Mouse (Mus musculus) forebrain, embryonic 12.5 days (tissue): ENCODE measurements at regions not wholly inside any gene's neighbourhood (a gene's known extent, or its start where the extent isn't known, plus 50 kb on each side); places are given as distances from the start of the nearest gene placed in this dataset.

Source experiments
- ATAC-seq: fragments of 200-750 bp; cut with Nextera tagmentation; 2 replicates; pipeline ENCODE4 v1.8.0; 2017; ENCODE audit warnings: moderate TSS enrichment; ENCODE audit not compliant: low FRiP score
- H3K27ac ChIP-seq: fragments of 300-500 bp; sonication (generic); 2 replicates; pipeline ENCODE4 v1.5.1; 2016; ENCODE audit warnings: mild to moderate bottlenecking
- H3K27me3 ChIP-seq: fragments of 300-500 bp; sonication (generic); 2 replicates; pipeline ENCODE4 v1.6.1; 2016; ENCODE audit warnings: mild to moderate bottlenecking
- H3K36me3 ChIP-seq: fragments of 300-500 bp; sonication (generic); replicated peaks from 2 replicates; pipeline ENCODE4 v1.6.1; 2016; ENCODE audit warnings: mild to moderate bottlenecking
- H3K4me1 ChIP-seq: fragments of 300-500 bp; sonication (generic); 2 replicates; pipeline ENCODE4 v1.6.1; 2016
- H3K4me2 ChIP-seq: fragments of 300-500 bp; sonication (generic); 2 replicates; pipeline ENCODE4 v1.6.1; 2016; ENCODE audit warnings: mild to moderate bottlenecking, moderate library complexity
- H3K4me3 ChIP-seq: fragments of 300-500 bp; sonication (generic); replicated peaks from 2 replicates; pipeline ENCODE4 v1.5.1; 2016; ENCODE audit warnings: mild to moderate bottlenecking
- H3K9ac ChIP-seq: fragments of 300-500 bp; sonication (generic); 2 replicates; pipeline ENCODE4 v1.6.1; 2016; ENCODE audit warnings: mild to moderate bottlenecking
- H3K9me3 ChIP-seq: fragments of 300-500 bp; sonication (generic); 2 replicates; pipeline ENCODE4 v1.6.1; 2016
- WGBS: fragments of 180-500 bp; shearing (Covaris S2); methylation state at CpG from one replicate; pipeline ENCODE4 v1.1.7; 2016; 5-methylcytosine and 5-hydroxymethylcytosine counted together

- peaks cover 17% of the 10 kb centered on the region for H3K4me1 ChIP-seq
- H3K27ac ChIP-seq: peak overlapping the region; percentile 77
- no peak overlapping the region for H3K9ac ChIP-seq
- 16% methylated on average over 5 of the region's 5 CpGs for WGBS
- no peak overlapping the region for H3K4me3 ChIP-seq
- ATAC-seq: no peak
- H3K36me3 ChIP-seq: no peaks in the 10 kb centered on the region
- H3K4me2 ChIP-seq: no peak overlapping the region
- 0 out of 2 replicates have a peak, but pooled peaks cover 4% of the 10 kb centered on the region for H3K27me3 ChIP-seq
- H3K9me3 ChIP-seq: no peaks in the 10 kb centered on the region
Observed at GRCm38 (mm10) chr5:133999698-134000097, 99.8 kb upstream of the Castor2 start.

GRCm38 (mm10) chr5:133991994-133992393 is 107.5 kb upstream of the Castor2 start:
- no peaks in the 10 kb centered on the region for H3K9me3 ChIP-seq
- peaks cover 23% of the 10 kb centered on the region for H3K27me3 ChIP-seq
- H3K4me3 ChIP-seq: no peak overlapping the region
- ATAC-seq: no peak
- H3K27ac ChIP-seq: peak overlapping the region; percentile 69
- H3K9ac ChIP-seq: no peak overlapping the region
- H3K4me1 ChIP-seq: peaks cover 11% of the 10 kb centered on the region
- 24% methylated on average over 2 of the region's 2 CpGs for WGBS
- H3K4me2 ChIP-seq: no peak overlapping the region
- H3K36me3 ChIP-seq: no peaks in the 10 kb centered on the region

- peak overlapping the region; percentile 69 for H3K27ac ChIP-seq
- WGBS: 4% methylated on average over 3 of the region's 3 CpGs
- H3K27me3 ChIP-seq: peaks cover 28% of the 10 kb centered on the region
- no peaks in the 10 kb centered on the region for H3K36me3 ChIP-seq
- no peak overlapping the region for H3K9ac ChIP-seq
- H3K4me2 ChIP-seq: no peak overlapping the region
- ATAC-seq: peak; percentile 60
- H3K4me3 ChIP-seq: no peak overlapping the region
- no peaks in the 10 kb centered on the region for H3K9me3 ChIP-seq
- peaks cover 11% of the 10 kb centered on the region for H3K4me1 ChIP-seq
Observed at GRCm38 (mm10) chr5:133991556-133991955, 108.0 kb upstream of the Castor2 start.

GRCm38 (mm10) chr5:133983249-133983966 is 116.1 kb upstream of the Castor2 start:
- H3K36me3 ChIP-seq: no peaks in the 10 kb centered on the region
- no peak overlapping the region for H3K4me3 ChIP-seq
- H3K9ac ChIP-seq: no peak overlapping the region
- peak; percentile 84 for ATAC-seq
- H3K27me3 ChIP-seq: peaks cover 85% of the 10 kb centered on the region
- no peaks in the 10 kb centered on the region for H3K9me3 ChIP-seq
- peaks cover 28% of the 10 kb centered on the region for H3K4me1 ChIP-seq
- H3K27ac ChIP-seq: peak overlapping the region; percentile 67
- H3K4me2 ChIP-seq: peak overlapping the region; percentile 17; the same call in 1 of the 2 replicates
- 1% methylated on average over 15 of the region's 15 CpGs for WGBS

GRCm38 (mm10) chr5:133970421-133970914 is 129.0 kb upstream of the Castor2 start:
- H3K4me2 ChIP-seq: no peak overlapping the region
- WGBS: 82% methylated on average over 12 of the region's 12 CpGs

GRCm38 (mm10) chr5:133963301-133963700 is 136.2 kb upstream of the Castor2 start:
- Histone ChIP-seq H3K4me3 (no peak overlapping the region), H3K9me3 (peaks cover 10% of the 10 kb centered on the region), H3K4me2 (no peak overlapping the region), H3K36me3 (no peaks in the 10 kb centered on the region), H3K9ac (no peak overlapping the region), H3K27me3 (no peaks in the 10 kb centered on the region), H3K27ac (no peak overlapping the region), H3K4me1 (no peaks in the 10 kb centered on the region)
- no peak for ATAC-seq
- 88% methylated on average over 5 of the region's 5 CpGs for WGBS

More at GRCm38 (mm10) chr5:133970421-133970914, 129.0 kb upstream of the Castor2 start:
- Histone ChIP-seq H3K27me3 (peaks cover 8% of the 10 kb centered on the region), H3K36me3 (no peaks in the 10 kb centered on the region), H3K27ac (no peak overlapping the region), H3K4me1 (no peaks in the 10 kb centered on the region), H3K9ac (no peak overlapping the region), H3K9me3 (peaks cover 9% of the 10 kb centered on the region), H3K4me3 (no peak overlapping the region)
- no peak for ATAC-seq

- Histone ChIP-seq H3K9ac (no peak overlapping the region), H3K36me3 (no peaks in the 10 kb centered on the region), H3K9me3 (no peaks in the 10 kb centered on the region), H3K4me2 (no peak overlapping the region), H3K27ac (no peak overlapping the region), H3K4me3 (no peak overlapping the region), H3K27me3 (no peaks in the 10 kb centered on the region), H3K4me1 (peaks cover 15% of the 10 kb centered on the region)
- ATAC-seq: no peak
- WGBS: 77% methylated on average over 3 of the region's 3 CpGs
Observed at GRCm38 (mm10) chr5:133940841-133941240, 158.7 kb upstream of the Castor2 start.

DNA sequence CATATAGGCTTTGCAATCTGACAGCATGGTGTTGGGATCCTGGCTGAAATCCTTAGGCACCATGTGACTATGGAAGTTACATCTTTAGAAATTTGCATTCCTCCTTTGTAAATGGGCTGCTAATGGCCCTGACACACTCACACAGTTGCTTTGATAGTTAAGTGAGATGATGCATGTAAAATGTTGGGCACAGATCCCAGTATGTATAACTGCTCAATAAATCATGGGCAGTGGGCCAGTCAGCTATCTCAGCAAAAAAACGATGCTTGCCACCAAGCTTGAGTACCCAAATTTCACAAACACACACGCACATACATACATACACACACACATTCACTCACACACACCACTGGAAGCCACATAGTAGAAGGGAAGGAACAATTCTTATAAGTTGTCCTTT is 159.5 kb upstream of the Castor2 start:
- no peaks in the 10 kb centered on the region for H3K9me3 ChIP-seq
- ATAC-seq: no peak
- H3K36me3 ChIP-seq: no peaks in the 10 kb centered on the region
- H3K4me3 ChIP-seq: no peak overlapping the region
- H3K4me1 ChIP-seq: peaks cover 15% of the 10 kb centered on the region
- 0 out of 2 replicates have a peak, but pooled peaks cover 2% of the 10 kb centered on the region for H3K27me3 ChIP-seq
- 79% methylated on average over 2 of the region's 2 CpGs for WGBS
- H3K27ac ChIP-seq: no peak overlapping the region
- H3K9ac ChIP-seq: no peak overlapping the region
- no peak overlapping the region for H3K4me2 ChIP-seq

DNA sequence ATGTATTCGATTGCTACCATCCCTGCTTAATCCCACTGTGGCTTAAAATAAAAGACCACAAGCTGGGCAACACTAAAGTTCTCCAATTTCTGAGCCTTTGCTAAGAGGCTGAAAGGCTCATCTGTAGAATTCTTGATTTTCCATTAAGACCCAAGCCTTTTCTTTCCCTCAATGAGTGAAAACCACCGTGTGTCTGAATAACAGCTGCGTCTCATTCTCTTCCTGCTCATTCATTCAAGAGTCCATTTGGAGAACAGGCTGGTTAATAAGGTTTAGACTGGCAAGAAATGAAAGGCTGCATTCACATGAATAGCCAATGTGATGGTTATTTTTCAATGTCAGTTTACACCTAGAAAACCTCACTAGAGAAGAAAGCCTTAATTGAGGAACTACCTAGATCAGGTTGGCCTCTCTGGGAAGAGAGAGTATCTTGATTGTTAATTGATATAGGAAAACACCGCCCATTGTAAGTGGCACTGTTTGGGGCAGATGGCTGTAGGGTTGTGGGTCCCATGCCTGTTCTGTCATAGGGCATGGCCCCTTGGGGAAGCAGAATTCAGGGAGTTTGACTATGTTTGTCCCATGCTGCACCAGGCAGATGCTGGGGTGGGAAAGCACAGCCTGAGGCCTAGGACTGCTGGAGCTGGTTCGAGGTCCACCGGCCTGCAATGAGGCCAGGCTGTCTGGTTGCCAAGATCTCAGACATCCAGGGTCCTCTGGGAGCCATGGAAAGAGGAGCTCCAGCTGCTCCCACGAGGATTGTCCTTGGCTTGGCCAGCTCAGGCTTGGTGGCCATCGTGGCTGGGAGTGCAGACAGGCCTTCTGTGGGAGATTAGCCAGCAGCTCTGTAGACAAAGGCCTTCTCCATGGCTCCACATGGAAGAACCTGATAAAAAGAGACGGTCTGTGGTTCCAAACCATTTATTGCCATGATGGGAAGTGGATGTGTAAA is 161.3 kb upstream of the Castor2 start:
- Histone ChIP-seq H3K27ac (peak overlapping the region; percentile 89), H3K9ac (no peak overlapping the region), H3K27me3 (peaks cover 7% of the 10 kb centered on the region; the same call in 1 of the 2 replicates), H3K4me2 (no peak overlapping the region), H3K4me3 (no peak overlapping the region), H3K36me3 (no peaks in the 10 kb centered on the region), H3K4me1 (peaks cover 15% of the 10 kb centered on the region), H3K9me3 (no peaks in the 10 kb centered on the region)
- 36% methylated on average over 9 of the region's 9 CpGs for WGBS
- ATAC-seq: peak; percentile 81

GRCm38 (mm10) chr5:133935451-133935850 is 164.1 kb upstream of the Castor2 start:
- 94% methylated on average over 6 of the region's 6 CpGs for WGBS
- no peak overlapping the region for H3K27ac ChIP-seq
- no peaks in the 10 kb centered on the region for H3K9me3 ChIP-seq
- ATAC-seq: no peak
- H3K4me2 ChIP-seq: no peak overlapping the region
- H3K9ac ChIP-seq: no peak overlapping the region
- peaks cover 15% of the 10 kb centered on the region for H3K4me1 ChIP-seq
- H3K36me3 ChIP-seq: no peaks in the 10 kb centered on the region
- peaks cover 7% of the 10 kb centered on the region; the same call in 1 of the 2 replicates for H3K27me3 ChIP-seq
- H3K4me3 ChIP-seq: no peak overlapping the region

DNA sequence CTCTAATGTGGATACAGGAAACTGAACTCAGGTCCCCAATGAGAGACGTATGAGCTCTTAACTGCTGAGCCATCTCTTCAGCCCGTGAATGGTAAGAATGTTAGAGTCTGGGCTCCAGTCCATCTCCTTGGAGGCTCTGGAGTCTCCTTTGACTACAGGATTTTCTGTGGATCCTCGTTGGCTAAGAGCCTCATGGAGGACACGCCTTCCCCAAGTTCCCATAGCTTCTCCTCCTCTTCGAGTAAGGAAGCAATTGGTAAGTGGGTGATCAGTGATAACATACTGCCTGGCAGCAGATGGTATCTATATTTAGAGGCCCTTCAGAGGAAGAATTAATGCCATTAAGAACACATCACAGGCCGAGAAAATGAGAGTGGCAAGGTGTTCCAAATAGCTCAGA is 164.5 kb upstream of the Castor2 start:
- ATAC-seq: no peak
- 88% methylated on average over 6 of the region's 6 CpGs for WGBS
- H3K36me3 ChIP-seq: no peaks in the 10 kb centered on the region

GRCm38 (mm10) chr5:133930101-133930500 is 169.4 kb upstream of the Castor2 start:
- no peak for ATAC-seq
- Histone ChIP-seq H3K4me1 (no peaks in the 10 kb centered on the region), H3K4me3 (no peak overlapping the region), H3K4me2 (no peak overlapping the region), H3K9me3 (no peaks in the 10 kb centered on the region), H3K27ac (no peak overlapping the region), H3K9ac (no peak overlapping the region), H3K27me3 (peaks cover 7% of the 10 kb centered on the region; the same call in 1 of the 2 replicates), H3K36me3 (no peaks in the 10 kb centered on the region)
- WGBS: 87% methylated on average over 5 of the region's 5 CpGs

More for the DNA sequence above, 164.5 kb upstream of the Castor2 start:
- no peak overlapping the region for H3K4me3 ChIP-seq
- no peak overlapping the region for H3K9ac ChIP-seq
- peaks cover 7% of the 10 kb centered on the region; the same call in 1 of the 2 replicates for H3K27me3 ChIP-seq
- H3K4me2 ChIP-seq: no peak overlapping the region
- H3K4me1 ChIP-seq: peaks cover 15% of the 10 kb centered on the region
- no peak overlapping the region for H3K27ac ChIP-seq
- H3K9me3 ChIP-seq: no peaks in the 10 kb centered on the region
